ENCODE assay signal across 5 mouse cellular contexts in genomic region chr7:53085822-53086221, GRCm38 (mm10).
DNase-seq lines count a peak whose midpoint lies in the region; ATAC-seq lines count a peak whose summit lies in the region.
"Not testable (repeated sequence)": the region's sequence is repeated elsewhere in the genome, so short reads cannot be mapped to it uniquely, and the experiment has no call there.

No protein-coding gene starts in this region.

- not testable (repeated sequence) for H3K4me1 ChIP-seq in hindbrain, embryonic 11.5 days (replicated peaks; ENCODE audit: control insufficient read depth, insufficient read depth, low read length); midbrain, embryonic 11.5 days (ENCODE audit: control insufficient read depth, insufficient read depth, low read length); neural tube, embryonic 11.5 days (ENCODE audit: control insufficient read depth, insufficient read depth, low read length)

- H3K4me3 ChIP-seq in hindbrain, embryonic 11.5 days (ENCODE audit: low read depth, low read length); midbrain, embryonic 11.5 days (ENCODE audit: low read depth, low read length); neural tube, embryonic 11.5 days (ENCODE audit: low read depth, low read length): not testable (repeated sequence)

- WGBS in hindbrain, embryonic 11.5 days = 93% methylated on average over 3 of the region's 3 CpGs
- 85% methylated on average over 3 of the region's 3 CpGs for WGBS in midbrain, embryonic 11.5 days
- 92% methylated on average over 3 of the region's 3 CpGs for WGBS in neural tube, embryonic 11.5 days

- not testable (repeated sequence) for H3K4me2 ChIP-seq in hindbrain, embryonic 11.5 days (replicated peaks; ENCODE audit: low read depth, low read length); midbrain, embryonic 11.5 days; neural tube, embryonic 11.5 days (ENCODE audit: low read depth)

- not testable (repeated sequence) for H3K27me3 ChIP-seq in hindbrain, embryonic 11.5 days (ENCODE audit: control insufficient read depth, insufficient read depth, low read length); midbrain, embryonic 11.5 days (ENCODE audit: control insufficient read depth, insufficient read depth, low read length); neural tube, embryonic 11.5 days (ENCODE audit: control insufficient read depth, insufficient read depth, low read length)

- ATAC-seq in hindbrain, embryonic 11.5 days (ENCODE audit: low FRiP score); midbrain, embryonic 11.5 days (ENCODE audit: low FRiP score); neural tube, embryonic 11.5 days (ENCODE audit: insufficient read depth, low FRiP score, low TSS enrichment): not testable (repeated sequence)

- H3K9me3 ChIP-seq in hindbrain, embryonic 11.5 days (ENCODE audit: control insufficient read depth, low read length); midbrain, embryonic 11.5 days (ENCODE audit: control insufficient read depth, low read length); neural tube, embryonic 11.5 days (ENCODE audit: control insufficient read depth, low read length): not testable (repeated sequence)

- not testable (repeated sequence) for H3K9ac ChIP-seq in hindbrain, embryonic 11.5 days (ENCODE audit: low read depth, low read length); midbrain, embryonic 11.5 days (ENCODE audit: low read length); neural tube, embryonic 11.5 days (ENCODE audit: low read length)

- not testable (repeated sequence) for H3K36me3 ChIP-seq in hindbrain, embryonic 11.5 days (ENCODE audit: control insufficient read depth, insufficient read depth, low read length); midbrain, embryonic 11.5 days (ENCODE audit: control insufficient read depth, insufficient read depth, low read length); neural tube, embryonic 11.5 days (ENCODE audit: control insufficient read depth, insufficient read depth, low read length)

- DNase-seq in Muller cell, postnatal 12 days (ENCODE audit: inconsistent ontology term) = peak; percentile 76
- peak; percentile 6 for DNase-seq in hindbrain, embryonic 11.5 days (ENCODE audit: low spot score)
- DNase-seq in midbrain, embryonic 11.5 days (ENCODE audit: low spot score, missing footprints) = peak; percentile 89
- peak; percentile 57 for DNase-seq in neural tube, embryonic 11.5 days (ENCODE audit: low spot score)
- DNase-seq in thymus, postnatal 0 days (ENCODE audit: low spot score) = peak; percentile 30

- H3K27ac ChIP-seq in hindbrain, embryonic 11.5 days (ENCODE audit: low read depth, low read length); midbrain, embryonic 11.5 days (ENCODE audit: low read depth, low read length); neural tube, embryonic 11.5 days (ENCODE audit: low read depth, low read length): not testable (repeated sequence)

Comparison
In these comparisons a context has a peak if more than half of its experiments do, and no peak if none do; other contexts are left out.
1. DNase-seq: peak in every context shown above with its lines; median percentile 89 in midbrain, embryonic 11.5 days; 76 in Muller cell, postnatal 12 days; 57 in neural tube, embryonic 11.5 days; 30 in thymus, postnatal 0 days; 6 in hindbrain, embryonic 11.5 days.